Mouse (Mus musculus) spleen, adult 12 weeks (tissue): ENCODE measurements around the gene Plcl1.
"Not testable (repeated sequence)": the region's sequence is repeated elsewhere in the genome, so short reads cannot be mapped to it uniquely, and the experiment has no call there.

Source experiments
- DNase-seq: peaks from one replicate; pipeline ENCODE4 v3.0.0; 2022; ENCODE audit warnings: low spot score

The Plcl1 gene

DNA sequence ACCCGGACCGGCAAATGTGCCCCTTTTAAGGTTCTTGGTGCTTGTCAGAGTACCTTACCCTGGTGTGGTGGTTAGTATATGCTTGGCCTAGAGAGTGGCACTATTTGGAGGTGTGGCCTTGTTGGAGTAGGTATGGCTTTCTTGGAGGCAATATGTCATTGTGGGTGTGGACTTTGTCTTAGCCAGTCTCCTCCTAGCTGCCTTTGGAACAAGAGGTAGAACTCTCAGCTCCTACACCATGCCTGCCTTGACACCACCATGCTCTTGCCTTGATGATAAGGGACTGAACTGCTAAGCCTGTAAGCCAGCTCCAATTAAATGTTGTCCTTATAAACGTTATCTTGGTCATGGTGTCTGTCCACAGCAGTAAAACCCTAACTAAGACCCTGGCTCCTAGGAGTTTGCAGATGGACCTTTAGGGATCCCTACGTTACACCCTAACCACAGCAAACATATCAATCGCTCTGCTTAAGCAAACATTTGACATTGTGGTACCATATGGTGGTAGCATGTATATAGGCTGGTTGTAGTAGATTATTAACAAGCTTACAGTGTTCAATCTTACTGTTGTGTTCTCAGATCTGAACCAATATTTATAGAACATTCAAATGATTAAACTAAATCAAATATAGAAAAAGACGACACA, 39.4 kb downstream of the Plcl1 start:
- no peak for DNase-seq

DNA sequence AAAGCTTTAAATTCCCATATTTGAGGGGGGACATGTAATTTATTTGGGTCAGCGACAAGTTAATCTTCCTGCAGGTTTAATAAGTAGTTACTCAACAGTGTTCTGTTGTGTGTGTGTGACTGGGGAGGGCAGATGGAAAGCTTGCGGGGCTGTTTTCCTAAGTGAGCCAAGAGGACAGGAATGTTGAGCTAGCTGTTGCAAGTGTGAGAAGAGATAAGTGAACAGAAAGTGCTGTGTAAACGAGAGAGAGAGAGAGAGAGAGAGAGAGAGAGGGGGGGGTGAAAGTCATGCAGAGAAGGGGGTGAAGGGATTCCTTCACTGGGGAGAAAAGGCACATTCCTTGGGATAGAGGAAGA, 39.9 kb downstream of the Plcl1 start:
- no peak for DNase-seq

DNA sequence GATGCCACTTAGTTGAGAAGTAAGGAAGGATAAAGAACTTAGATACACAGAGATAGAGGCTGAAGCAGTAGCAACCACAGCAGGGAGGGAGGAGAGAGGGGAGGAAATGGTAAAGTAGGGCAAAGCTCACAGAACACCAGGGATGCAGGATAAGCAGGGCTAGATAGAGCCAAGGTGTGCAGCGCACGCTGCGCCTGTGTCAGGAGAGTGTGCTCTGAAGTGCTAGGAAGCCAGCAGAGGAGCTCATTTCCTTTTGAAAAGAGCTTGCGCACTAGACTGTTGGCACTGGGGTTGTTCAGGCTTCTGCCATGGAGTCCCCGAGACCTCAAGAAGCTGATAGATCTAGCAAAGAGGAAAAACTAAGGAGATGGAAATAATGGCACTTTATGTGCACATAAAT, 40.6 kb downstream of the Plcl1 start:
- DNase-seq: no peak

DNA sequence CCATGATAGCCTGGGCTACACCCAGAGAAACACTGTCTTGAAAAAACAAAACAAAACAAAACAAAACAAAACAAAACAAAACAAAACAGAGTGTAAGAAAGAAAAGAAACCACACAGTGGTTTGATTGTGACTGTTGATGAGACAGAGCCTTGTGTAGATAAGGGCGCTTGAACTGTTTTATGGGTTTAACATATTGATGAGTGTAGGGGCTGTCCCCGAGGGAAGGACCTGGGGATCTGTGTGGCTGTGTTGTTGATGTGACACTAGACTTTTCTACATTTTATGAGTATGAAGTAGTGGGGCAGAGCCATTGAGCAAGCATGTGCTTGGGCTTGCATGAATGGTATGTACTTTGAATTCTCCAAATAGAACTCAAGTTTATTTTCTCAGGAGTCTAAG, 41.2 kb downstream of the Plcl1 start:
- no peak for DNase-seq

DNA sequence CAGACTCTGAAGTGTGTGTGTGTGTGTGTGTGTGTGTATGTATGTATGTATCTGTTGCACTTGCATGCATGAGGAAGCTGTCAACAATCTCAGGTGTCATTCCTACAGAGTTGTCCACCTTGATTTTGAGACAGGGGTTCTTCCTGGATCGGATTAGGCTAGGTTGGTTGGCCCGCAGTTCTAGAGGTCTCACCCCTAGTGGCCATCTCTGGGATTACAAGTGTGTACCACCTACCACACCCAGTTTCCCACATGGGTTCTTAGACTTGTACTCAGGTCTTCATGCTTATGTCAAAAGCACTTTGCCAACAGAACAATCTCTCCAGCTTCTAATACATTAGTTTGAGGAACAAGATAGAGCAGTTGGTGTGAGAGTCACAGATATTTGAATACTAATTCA, 41.9 kb downstream of the Plcl1 start:
- no peak for DNase-seq

DNA sequence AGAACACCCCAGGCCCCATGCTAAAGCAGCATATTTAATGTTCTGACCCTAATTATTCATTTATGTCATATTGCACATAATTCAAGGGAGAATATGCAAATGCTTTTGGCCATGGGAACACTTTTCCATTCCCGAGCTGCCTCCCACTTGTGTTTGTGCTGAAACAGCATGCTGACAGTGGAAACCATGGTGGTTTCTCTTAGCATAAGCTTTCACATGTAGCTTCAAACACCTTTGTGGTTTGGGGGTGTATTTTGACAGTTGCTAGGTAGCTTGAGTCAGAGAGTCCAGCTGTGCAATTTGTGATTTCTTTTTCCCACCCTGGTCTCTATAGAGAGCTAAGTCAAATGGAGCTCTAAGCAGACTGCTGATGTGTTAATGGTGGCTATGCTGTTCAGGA, 42.4 kb downstream of the Plcl1 start:
- DNase-seq: no peak

DNA sequence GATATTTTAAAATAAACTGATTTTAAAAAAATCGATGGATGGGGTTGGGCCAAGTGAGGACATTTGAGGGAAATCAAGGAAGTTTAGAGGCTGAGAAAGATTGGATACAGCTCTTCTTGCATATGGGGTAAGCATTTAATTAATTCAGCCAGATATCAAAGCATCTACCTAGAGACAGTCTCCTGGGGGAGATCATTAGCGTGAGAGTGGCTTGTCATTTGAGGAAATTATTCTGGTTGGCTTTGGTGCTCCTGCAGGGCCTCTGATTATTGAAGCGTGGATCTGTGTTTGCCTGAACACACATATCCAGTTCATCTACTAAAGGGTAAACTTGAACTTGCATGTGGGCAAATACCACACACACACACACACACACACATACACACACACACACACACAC, 44.1 kb downstream of the Plcl1 start:
- no peak for DNase-seq

DNA sequence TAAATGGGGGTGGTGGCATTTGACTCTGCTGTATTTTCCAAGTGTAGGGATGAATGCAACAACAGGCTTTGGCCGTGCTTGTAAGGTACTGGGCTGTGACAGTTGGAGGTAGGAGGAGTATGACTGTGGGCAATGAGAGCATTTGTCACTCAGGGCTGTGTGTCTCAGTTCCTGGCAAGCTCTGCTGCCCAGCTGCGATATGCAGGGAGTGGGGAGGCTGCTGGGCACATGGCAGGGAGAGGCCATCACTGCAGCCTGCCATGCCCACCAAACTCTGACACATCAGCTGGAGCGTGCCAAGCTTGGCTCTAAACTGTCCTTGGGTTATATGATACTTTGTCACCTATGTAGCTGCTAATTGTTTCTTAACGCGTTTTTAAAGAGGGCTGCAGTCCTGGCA, 48.4 kb downstream of the Plcl1 start:
- no peak for DNase-seq

DNA sequence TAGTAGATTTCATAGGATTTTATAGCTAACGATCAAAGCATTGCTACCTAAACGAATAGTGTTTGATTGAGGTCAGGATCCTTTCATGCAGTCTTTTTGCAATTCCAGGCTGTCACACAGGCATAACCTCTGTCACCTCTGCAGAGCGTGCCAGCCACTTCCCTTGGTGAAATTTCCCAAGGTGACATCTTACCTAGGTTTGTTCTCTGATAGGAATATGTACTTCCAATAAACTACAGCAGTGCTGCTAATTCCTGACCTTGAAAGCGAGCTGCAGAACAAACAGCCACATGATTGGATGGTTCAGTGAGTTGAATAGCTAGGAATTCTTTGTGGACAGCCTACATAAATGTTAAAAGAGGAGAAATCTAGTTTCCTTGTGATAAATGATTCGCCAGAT, 56.6 kb downstream of the Plcl1 start:
- no peak for DNase-seq

DNA sequence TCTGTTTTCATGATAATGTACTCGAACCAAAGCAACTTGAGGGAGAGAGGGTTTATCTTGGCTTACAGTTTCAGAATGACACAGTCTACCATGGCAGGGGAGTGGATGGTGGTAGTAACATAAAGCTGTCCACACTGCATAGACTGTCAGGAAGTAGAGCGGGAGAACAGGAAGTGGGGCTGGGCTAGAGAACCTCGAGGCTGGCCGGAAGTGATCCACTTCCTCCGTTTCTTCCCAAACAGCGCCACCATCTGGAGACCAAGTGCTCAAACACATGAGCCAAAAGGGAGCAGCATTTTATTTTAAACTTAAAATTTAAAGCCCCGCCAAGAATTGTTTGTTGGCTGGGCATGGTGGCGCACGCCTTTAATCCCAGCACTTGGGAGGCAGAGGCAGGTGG, 68.0 kb downstream of the Plcl1 start:
- DNase-seq: no peak

DNA sequence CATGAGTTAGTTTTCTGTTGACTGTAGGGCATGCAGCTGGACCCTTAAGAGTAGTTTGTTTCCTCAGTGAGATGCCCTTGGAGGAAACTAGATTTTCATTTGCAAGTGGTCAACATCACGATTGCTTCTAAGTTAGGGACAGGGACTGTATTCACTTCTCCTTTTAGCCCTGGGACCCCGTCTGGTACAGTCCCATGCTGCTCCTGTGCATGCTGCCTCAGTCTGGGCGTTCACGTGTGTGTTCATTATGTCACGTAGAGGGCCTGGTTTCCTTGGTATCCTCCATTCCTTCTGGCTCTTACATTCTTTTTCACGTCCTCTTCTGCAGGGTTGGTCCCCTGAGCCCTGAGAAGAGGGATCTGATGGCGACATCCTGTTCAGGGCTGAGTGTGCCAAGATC, 69.3 kb downstream of the Plcl1 start:
- no peak for DNase-seq

DNA sequence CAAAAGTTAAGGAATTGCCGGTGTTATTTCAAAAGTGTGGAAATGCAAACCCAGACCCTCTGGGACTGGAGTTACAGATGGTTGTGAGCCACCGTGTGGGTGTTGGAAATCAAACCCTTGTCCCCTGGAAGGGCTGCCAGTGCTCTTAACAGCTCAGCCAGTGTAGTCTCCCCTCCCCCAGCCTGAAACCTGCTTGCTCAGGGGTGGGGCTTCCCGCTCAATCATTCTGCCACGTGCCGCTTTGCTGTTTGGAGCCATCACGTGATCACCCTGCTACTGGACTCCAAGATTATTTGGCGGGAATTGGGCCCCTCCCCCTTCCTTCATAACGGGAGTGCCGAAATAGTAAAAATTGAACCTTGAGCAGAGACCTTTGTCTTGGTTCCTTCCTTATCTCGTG, 81.7 kb downstream of the Plcl1 start:
- not testable (repeated sequence) for DNase-seq

DNA sequence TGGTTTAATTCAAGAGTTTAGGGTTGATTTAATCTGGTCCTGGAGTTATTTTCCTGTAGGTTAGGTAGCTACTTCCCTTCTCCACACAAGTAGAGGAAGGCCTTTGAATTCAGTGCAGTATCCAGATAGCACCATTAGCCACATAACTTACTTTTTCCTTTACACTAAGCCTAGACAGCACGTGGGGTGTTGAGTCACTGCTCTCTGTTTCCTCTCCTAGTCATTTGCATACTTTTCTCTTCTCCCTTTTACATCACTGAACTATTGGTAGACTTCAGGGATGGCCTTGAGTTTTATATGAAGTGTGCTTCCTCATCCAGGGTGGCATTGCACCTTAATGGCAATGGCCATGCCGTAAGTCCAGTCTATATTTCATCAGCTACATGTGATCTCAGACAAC, 82.5 kb downstream of the Plcl1 start:
- DNase-seq: no peak

DNA sequence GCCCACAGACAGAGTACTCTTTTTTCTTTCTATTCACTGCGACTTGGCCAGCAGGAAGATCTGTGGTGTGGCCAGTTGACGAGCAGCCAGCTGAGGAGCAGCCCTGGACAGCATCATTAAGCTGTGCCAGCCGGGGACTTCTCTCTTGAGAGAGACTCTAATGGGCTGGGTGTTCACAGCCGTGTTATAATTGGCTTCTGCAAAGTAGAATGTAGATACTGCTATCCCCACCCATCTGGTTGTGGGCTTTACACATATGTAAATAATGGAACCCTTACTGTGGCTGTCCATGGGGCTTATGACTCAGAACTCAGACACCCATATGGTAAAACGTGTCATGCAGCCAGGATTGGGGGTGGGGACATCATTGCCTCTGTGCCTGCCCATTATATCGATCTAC, 83.6 kb downstream of the Plcl1 start:
- no peak for DNase-seq

DNA sequence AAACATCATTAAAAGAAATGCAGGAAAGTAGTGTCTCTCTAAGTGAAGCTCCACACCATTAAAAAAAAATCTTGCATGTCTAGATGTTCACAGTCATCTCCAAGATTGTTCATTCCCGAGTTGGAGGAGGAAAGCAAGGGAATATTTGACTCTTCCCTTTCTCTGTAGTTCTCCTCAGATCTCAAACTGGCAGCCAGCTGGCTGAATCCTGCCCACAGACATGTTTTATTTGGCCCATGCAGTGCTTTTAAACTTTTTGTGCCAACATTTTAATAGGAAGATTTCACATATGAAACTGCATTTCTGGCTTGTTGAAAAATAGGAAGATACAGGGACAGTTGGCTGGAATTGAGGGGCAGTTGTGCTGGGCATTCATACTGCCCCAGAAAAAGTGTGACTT, 94.2 kb downstream of the Plcl1 start:
- no peak for DNase-seq

DNA sequence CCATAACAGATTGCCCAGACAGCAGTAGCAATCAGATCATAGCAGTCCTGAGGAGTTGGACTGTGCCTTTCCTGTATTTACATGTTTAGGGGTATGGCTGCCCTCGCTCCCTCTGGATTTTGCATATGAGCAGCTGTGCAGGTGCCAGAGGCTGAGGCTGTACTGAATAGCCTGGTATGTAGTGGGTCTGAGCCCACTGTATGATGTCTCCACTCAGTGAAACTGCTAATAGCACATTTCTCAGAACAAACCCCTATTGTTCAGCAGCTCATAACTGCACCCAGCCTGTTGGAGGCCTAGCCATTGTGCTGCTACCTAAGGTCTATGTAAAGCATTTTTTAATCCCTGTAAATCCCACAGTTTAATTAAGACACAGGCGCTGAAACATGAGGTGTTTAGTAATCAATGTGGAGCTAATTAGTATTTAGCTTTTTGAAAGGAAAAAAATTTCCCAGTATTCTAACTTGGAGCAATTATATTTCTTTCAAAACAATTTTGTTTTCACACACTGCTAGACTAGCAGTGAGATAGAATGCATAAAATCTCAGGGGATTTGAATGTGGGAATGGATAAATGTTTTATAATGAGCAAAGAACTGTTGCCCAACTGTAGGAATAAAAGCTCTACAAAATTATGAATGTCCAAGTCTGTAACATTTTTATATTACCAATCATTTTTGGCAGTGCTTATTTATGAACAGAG, 95.4 kb downstream of the Plcl1 start:
- no peak for DNase-seq

DNA sequence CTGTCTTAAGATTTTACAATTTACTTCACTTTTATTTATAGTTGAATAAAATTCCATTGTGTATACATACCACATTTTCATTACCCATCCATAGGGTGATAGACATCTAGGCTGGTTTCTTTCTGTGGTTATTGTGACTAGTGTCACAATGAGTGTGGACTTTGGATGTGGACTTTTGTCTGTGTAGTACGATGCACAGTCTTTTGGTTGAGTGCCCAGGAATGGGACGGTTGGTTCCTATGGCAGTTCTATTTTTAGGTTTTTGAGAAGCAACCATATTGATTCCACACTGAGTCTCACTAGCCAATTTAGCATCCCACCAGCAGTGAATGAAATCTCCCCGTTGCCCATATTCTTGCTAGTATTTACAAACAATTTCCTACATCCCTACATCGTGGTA, 100.1 kb downstream of the Plcl1 start:
- no peak for DNase-seq

DNA sequence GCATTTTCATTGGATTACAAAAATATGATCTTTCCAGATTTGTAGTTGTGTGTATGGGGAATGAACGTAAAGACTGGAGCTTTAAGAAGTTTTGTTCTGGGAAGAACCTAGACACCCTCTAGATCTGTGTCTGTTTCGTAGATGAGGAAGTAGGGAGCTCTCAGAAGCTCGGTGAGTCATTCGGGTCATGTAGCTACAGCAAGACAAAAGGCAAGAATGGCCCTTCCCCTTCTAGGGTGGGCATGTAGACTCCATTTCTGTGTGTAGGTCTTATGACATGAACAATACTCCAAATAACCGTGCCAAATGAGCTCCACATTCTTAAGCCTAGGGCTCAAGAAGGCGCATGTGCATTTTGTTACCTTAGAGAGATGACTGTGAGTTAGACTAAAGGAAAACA, 101.3 kb downstream of the Plcl1 start:
- no peak for DNase-seq

DNA sequence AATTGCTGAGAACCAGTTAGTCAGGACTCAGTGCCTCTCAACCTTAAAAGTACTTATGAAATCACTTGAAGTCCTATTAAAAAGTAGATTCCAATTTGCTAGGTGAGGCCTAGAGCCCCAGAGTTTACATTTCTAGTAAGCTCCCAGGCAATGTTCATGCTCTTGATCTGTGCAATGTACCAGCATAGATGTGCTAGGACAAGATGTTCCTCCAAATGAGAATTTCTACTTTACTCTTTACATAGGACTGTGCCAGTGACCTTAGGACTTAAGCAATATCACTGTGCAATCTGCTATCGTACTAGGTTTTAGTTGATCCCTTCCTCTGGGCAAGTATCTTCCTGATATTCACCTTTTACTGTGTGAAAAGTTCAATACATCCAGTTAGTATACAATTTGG, 103.9 kb downstream of the Plcl1 start:
- DNase-seq: no peak

DNA sequence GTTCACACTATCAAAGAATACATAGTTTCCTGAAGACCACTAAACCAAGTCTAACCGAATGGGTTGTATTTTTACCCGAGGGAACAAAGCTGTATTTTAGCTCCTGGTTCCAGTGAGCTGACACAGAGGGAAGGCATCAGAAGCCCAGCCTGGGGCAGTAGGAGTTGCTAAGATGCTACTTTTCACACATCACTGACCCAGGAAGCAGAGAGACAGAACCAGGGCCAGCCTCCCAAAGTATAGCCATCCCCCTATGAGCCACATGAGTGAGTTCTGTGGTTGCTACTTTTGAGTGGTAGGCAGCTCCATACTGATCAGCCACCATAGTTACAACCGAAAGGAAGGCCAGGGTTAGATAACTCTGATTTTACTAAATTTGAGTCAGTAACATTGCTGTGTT, 106.4 kb downstream of the Plcl1 start:
- no peak for DNase-seq

DNA sequence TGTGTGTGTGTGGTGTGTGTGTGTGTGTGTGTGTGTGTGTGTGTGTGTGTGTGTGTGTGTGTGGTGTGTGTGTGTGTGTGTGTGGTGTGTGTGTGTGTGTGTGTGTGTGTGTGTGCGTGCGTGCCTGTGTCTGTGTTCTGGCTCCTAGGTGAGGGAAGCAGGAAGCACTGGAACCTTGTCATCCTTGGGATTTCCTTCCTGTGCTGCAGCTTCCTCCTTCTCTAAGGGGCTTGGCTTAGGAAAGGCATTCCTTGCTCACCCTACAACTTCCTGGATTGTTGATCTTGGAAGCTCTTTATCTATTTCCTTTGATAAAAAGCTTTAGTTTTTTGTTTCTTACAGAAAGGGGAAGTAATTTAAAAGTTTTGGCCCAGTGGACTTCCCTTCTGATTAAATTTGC, 107.1 kb downstream of the Plcl1 start:
- DNase-seq: not testable (repeated sequence)

DNA sequence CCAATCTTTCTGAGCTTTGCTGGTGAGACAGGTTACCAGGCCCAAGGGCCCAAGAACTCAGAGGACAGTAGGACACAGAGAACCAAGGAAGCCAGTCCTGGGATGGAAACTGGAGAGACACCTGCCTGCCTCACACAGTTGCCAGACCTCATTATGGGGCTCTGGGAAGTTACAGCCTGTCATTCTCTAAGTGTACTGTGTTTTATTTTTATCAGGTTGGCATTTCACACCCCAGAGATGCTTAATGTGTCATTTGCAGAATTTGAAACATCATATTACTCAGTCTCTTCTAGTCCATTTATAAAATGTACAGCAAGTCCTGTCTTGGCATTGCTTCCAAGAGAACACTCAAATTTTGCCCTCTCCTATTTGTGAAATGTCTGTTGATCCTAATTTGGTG, 111.5 kb downstream of the Plcl1 start:
- no peak for DNase-seq

DNA sequence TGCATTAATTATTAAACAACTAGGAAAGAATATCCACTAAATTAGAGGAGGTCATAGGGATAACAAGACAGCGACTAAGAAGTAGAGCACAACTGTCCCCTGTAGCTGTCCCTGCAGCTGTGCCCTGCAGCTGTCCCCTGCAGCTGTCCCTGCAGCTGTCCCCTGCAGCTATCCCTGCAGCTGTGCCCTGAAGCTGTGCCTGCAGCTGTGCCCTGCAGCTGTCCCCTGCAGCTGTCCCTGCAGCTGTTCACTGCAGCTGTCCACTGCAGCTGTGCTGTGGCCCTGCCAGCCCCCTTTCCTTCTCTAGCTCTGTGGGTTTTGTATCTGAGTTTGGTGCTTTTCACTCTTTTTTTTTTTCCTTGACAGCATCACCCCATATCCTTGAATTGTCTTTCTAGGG, 118.2 kb downstream of the Plcl1 start:
- DNase-seq: no peak

DNA sequence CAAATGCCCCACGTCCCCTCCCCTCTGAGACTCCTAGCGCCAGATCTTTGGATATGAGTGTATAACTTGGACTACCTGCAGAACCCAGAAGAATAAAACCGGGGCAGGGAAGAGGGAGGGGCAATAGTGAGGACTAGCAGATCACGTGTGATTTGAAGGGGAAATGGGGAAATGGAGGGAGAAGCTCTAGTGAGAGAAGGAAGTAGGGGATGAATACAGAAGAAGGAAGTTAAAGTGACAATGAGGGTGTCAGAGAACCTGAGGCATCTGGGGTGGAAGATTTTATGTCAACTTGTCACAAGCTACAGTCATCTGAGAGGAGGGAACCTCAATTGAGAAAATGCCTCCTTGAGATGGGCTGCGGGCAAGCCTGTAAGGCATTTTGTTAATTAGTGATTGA, 119.4 kb downstream of the Plcl1 start:
- DNase-seq: no peak
